16 mouse cellular contexts compared by ENCODE assay signal in genomic region chr10:89837476-89837875, GRCm38 (mm10). TPM values are rescaled to one million over a fixed set of nuclear protein-coding genes. Genes with fewer than 3 reads are reported as not detected.
A peak's percentile ranks its signal among the peaks of the same experiment; 100 is the strongest.
DNase-seq lines count a peak whose midpoint lies in the region; ATAC-seq and TF ChIP-seq lines count a peak whose summit lies in the region.
"Had no signal": no experiment of that assay in that cellular context is flagged by ENCODE, and none has a peak within 500 bp of the region (broad histone marks: within the 10 kb centered on the region; RNA-seq: fewer than 3 reads in every experiment).

No protein-coding gene starts in this region.

- H3K4me2 ChIP-seq in hindbrain, postnatal 0 days (ENCODE audit: low read depth, low read length): no peak overlapping the region
- no peak overlapping the region for H3K4me2 ChIP-seq in hindbrain, embryonic 13.5 days
- H3K4me2 ChIP-seq in lung, embryonic 14.5 days: no peak overlapping the region
- H3K4me2 ChIP-seq in kidney, postnatal 0 days (ENCODE audit: low read length): no peak overlapping the region
- H3K4me2 ChIP-seq: embryonic facial prominence, embryonic 12.5 days; heart, embryonic 13.5 days; liver, embryonic 13.5 days; midbrain, embryonic 12.5 days had no signal

- WGBS in hindbrain, postnatal 0 days: 39% methylated on average over 3 of the region's 3 CpGs
- WGBS in hindbrain, embryonic 13.5 days: 65% methylated on average over 3 of the region's 3 CpGs
- WGBS in lung, embryonic 14.5 days: 46% methylated on average over 3 of the region's 3 CpGs
- WGBS in kidney, postnatal 0 days: 41% methylated on average over 3 of the region's 3 CpGs

- no peaks in the 10 kb centered on the region for H3K27me3 ChIP-seq in hindbrain, postnatal 0 days (ENCODE audit: insufficient read depth, low read length)
- no peaks in the 10 kb centered on the region for H3K27me3 ChIP-seq in hindbrain, embryonic 13.5 days
- H3K27me3 ChIP-seq in lung, embryonic 14.5 days (ENCODE audit: insufficient read depth, low read length): no peaks in the 10 kb centered on the region
- no peaks in the 10 kb centered on the region for H3K27me3 ChIP-seq in kidney, postnatal 0 days (ENCODE audit: insufficient read depth, low read length)
- H3K27me3 ChIP-seq: embryonic facial prominence, embryonic 12.5 days; heart, embryonic 13.5 days; liver, embryonic 13.5 days; midbrain, embryonic 12.5 days had no signal

- TF ChIP-seq CTCF in hindbrain, postnatal 0 days (IDR thresholded peaks at IDR 0.05; ENCODE audit: low read depth): peak; percentile 54
- peak; percentile 34 for TF ChIP-seq CTCF in lung, embryonic 14.5 days (IDR thresholded peaks at IDR 0.05; ENCODE audit: low read depth)
- peak; percentile 45 for TF ChIP-seq CTCF in kidney, postnatal 0 days (IDR thresholded peaks at IDR 0.05; ENCODE audit: low read depth)

- no peaks in the 10 kb centered on the region for H3K9me3 ChIP-seq in hindbrain, postnatal 0 days (ENCODE audit: low read length)
- H3K9me3 ChIP-seq in hindbrain, embryonic 13.5 days: no peaks in the 10 kb centered on the region
- H3K9me3 ChIP-seq in lung, embryonic 14.5 days (ENCODE audit: low read depth, low read length): no peaks in the 10 kb centered on the region
- H3K9me3 ChIP-seq in ES-E14 (ENCODE audit: control insufficient read depth, insufficient read depth, low read depth, low read length): no peaks in the 10 kb centered on the region
- no peaks in the 10 kb centered on the region for H3K9me3 ChIP-seq in kidney, postnatal 0 days (replicated peaks; ENCODE audit: low read length)
- H3K9me3 ChIP-seq: embryonic facial prominence, embryonic 12.5 days; heart, embryonic 13.5 days; liver, embryonic 13.5 days; midbrain, embryonic 12.5 days had no signal

- no peak for ATAC-seq in hindbrain, postnatal 0 days
- no peak for ATAC-seq in hindbrain, embryonic 13.5 days (ENCODE audit: low FRiP score)
- ATAC-seq in lung, embryonic 14.5 days (ENCODE audit: insufficient read depth): no peak
- ATAC-seq in kidney, postnatal 0 days (replicated peaks; ENCODE audit: low FRiP score, low read depth): 0 out of 2 replicates have a peak, but pooled peaks have one; percentile 45

- no peaks in the 10 kb centered on the region for H3K36me3 ChIP-seq in hindbrain, postnatal 0 days (ENCODE audit: insufficient read depth, low read length)
- H3K36me3 ChIP-seq in hindbrain, embryonic 13.5 days: no peaks in the 10 kb centered on the region
- no peaks in the 10 kb centered on the region for H3K36me3 ChIP-seq in lung, embryonic 14.5 days (ENCODE audit: insufficient read depth)
- H3K36me3 ChIP-seq in ES-E14 (ENCODE audit: control insufficient read depth, insufficient read depth, low read length, poor library complexity, severe bottlenecking): no peaks in the 10 kb centered on the region
- H3K36me3 ChIP-seq in kidney, postnatal 0 days (ENCODE audit: insufficient read depth, low read length): no peaks in the 10 kb centered on the region
- H3K36me3 ChIP-seq: embryonic facial prominence, embryonic 12.5 days; heart, embryonic 13.5 days; liver, embryonic 13.5 days; midbrain, embryonic 12.5 days had no signal

- no peak for DNase-seq in hindbrain, postnatal 0 days (ENCODE audit: low spot score)
- DNase-seq in lung, embryonic 14.5 days: no peak
- DNase-seq in lung, postnatal 10 days: no peak
- peak; percentile 8 for DNase-seq in ES-E14 (ENCODE audit: low read depth, low spot score)
- DNase-seq in kidney, postnatal 0 days (ENCODE audit: low spot score): no peak
- DNase-seq in B cell, adult 2 months: no peak
- no peak for DNase-seq in urinary bladder, postnatal 14 days (ENCODE audit: low spot score)
- DNase-seq: cerebellum, postnatal 36 days; heart, postnatal 4 days; layer of hippocampus, adult 9-11 months; liver, embryonic 13.5 days; lung, postnatal 4 days had no signal

- no peak overlapping the region for H3K9ac ChIP-seq in hindbrain, postnatal 0 days (replicated peaks; ENCODE audit: low read length)
- H3K9ac ChIP-seq in hindbrain, embryonic 13.5 days: no peak overlapping the region
- H3K9ac ChIP-seq in lung, embryonic 14.5 days: no peak overlapping the region
- no peak overlapping the region for H3K9ac ChIP-seq in ES-E14 (ENCODE audit: insufficient read depth, low read depth, low read length, poor library complexity, severe bottlenecking)
- H3K9ac ChIP-seq in kidney, postnatal 0 days (ENCODE audit: low read depth, low read length): no peak overlapping the region
- H3K9ac ChIP-seq: embryonic facial prominence, embryonic 12.5 days; heart, embryonic 13.5 days; liver, embryonic 13.5 days; midbrain, embryonic 12.5 days had no signal

- in situ Hi-C loops in ES-E14 (cut with MboI; ENCODE audit: low sequenced_read_pairs in 2 of 2, unreplicated experiment in 2 of 2): no loop called here

- H3K4me1 ChIP-seq in hindbrain, postnatal 0 days (ENCODE audit: insufficient read depth, low read length): no peaks in the 10 kb centered on the region
- H3K4me1 ChIP-seq in hindbrain, embryonic 13.5 days (replicated peaks): no peaks in the 10 kb centered on the region
- no peaks in the 10 kb centered on the region for H3K4me1 ChIP-seq in lung, embryonic 14.5 days (ENCODE audit: insufficient read depth)
- H3K4me1 ChIP-seq in ES-E14 (ENCODE audit: control insufficient read depth in 2 of 2, insufficient read depth in 2 of 2, low read length in 2 of 2, poor library complexity in 1 of 2): no peaks in the 10 kb centered on the region
- H3K4me1 ChIP-seq in kidney, postnatal 0 days (replicated peaks; ENCODE audit: insufficient read depth, low read length): no peaks in the 10 kb centered on the region
- H3K4me1 ChIP-seq: embryonic facial prominence, embryonic 12.5 days; heart, embryonic 13.5 days; liver, embryonic 13.5 days; midbrain, embryonic 12.5 days had no signal

- no peak overlapping the region for H3K27ac ChIP-seq in hindbrain, postnatal 0 days
- no peak overlapping the region for H3K27ac ChIP-seq in hindbrain, embryonic 13.5 days
- no peak overlapping the region for H3K27ac ChIP-seq in lung, embryonic 14.5 days (ENCODE audit: low read depth)
- no peak overlapping the region for H3K27ac ChIP-seq in ES-E14 (ENCODE audit: insufficient read depth, low read depth, low read length, poor library complexity, severe bottlenecking)
- peak overlapping the region; percentile 54; the same call in 1 of the 2 replicates for H3K27ac ChIP-seq in kidney, postnatal 0 days
- H3K27ac ChIP-seq: embryonic facial prominence, embryonic 12.5 days; heart, embryonic 13.5 days; liver, embryonic 13.5 days; midbrain, embryonic 12.5 days had no signal

- H3K4me3 ChIP-seq in hindbrain, postnatal 0 days (ENCODE audit: low read length): no peak overlapping the region
- no peak overlapping the region for H3K4me3 ChIP-seq in hindbrain, embryonic 13.5 days
- no peak overlapping the region for H3K4me3 ChIP-seq in lung, embryonic 14.5 days (ENCODE audit: low read depth, low read length)
- H3K4me3 ChIP-seq in ES-E14 (ENCODE audit: insufficient read depth in 1 of 2, low read depth in 1 of 2, low read length in 2 of 2, poor library complexity in 1 of 2, severe bottlenecking in 1 of 2): no peak overlapping the region
- no peak overlapping the region for H3K4me3 ChIP-seq in kidney, postnatal 0 days (replicated peaks; ENCODE audit: low read depth, low read length)
- H3K4me3 ChIP-seq: embryonic facial prominence, embryonic 12.5 days; heart, embryonic 13.5 days; liver, embryonic 13.5 days; midbrain, embryonic 12.5 days had no signal

TF ChIP-seq in ES-E14, 5 proteins besides CTCF, POLR2A, EP300 and RAD21:
- no peak for TF ChIP-seq HCFC1 (IDR thresholded peaks at IDR 0.05; ENCODE audit: borderline replicate concordance, insufficient read depth, low read length)
- no peak for TF ChIP-seq MAFK (IDR thresholded peaks at IDR 0.05; ENCODE audit: insufficient read depth, low read depth, low read length)
- TF ChIP-seq ZNF384 (IDR thresholded peaks at IDR 0.05; ENCODE audit: low read depth, low read length): no peak
- TF ChIP-seq CHD2 (IDR thresholded peaks at IDR 0.05; ENCODE audit: low read depth, low read length): no peak
- no peak for TF ChIP-seq ZC3H11A (IDR thresholded peaks at IDR 0.05; ENCODE audit: borderline replicate concordance, low read depth, low read length)

RNA-seq across cellular contexts. Expression of gene Anks1b, which starts 35.8 kb away (rescaled TPM):
- total RNA-seq in hindbrain, postnatal 0 days (2014; rRNA removed): 125 and 156 TPM in 2 replicates
- 98.9 and 104 TPM in 2 replicates for polyA plus RNA-seq in hindbrain, postnatal 0 days (2015; fragmentation: Nextera tagmentation; extraction: Ambion mirVana)
- polyA plus RNA-seq in hindbrain, embryonic 13.5 days (2015; fragmentation: Nextera tagmentation; extraction: Ambion mirVana): 52.2 and 55.0 TPM in 2 replicates
- polyA plus RNA-seq in lung, embryonic 14.5 days (2014; fragmentation: Nextera tagmentation; extraction: Ambion mirVana): 0.26 and 1.2 TPM in 2 replicates
- total RNA-seq in ES-E14 (2012; rRNA removed): 2.6 and 3.9 TPM in 2 replicates
- polyA plus RNA-seq in kidney, postnatal 0 days (2015; fragmentation: Nextera tagmentation; extraction: Ambion mirVana): 2.4 and 3.1 TPM in 2 replicates

Comparison
In these comparisons a context has a peak if more than half of its experiments do, and no peak if none do; other contexts are left out.
1. RNA of gene Anks1b, which starts 35.8 kb away (polyA plus RNA-seq): 98.9 to 104 TPM in hindbrain, postnatal 0 days and 52.2 to 55.0 TPM in hindbrain, embryonic 13.5 days; 2.4 to 3.1 TPM in kidney, postnatal 0 days and 0.26 to 1.2 TPM in lung, embryonic 14.5 days; every median in the first group is over 10 times any median in the second.
2. Peak in every context shown above with its lines, with median percentiles within 50 percentile points of each other: CTCF ChIP-seq.